Mouse (Mus musculus): ENCODE data around the gene Trp53bp2. TPM values are rescaled to one million over a fixed set of nuclear protein-coding genes. Genes with fewer than 3 reads are reported as not detected.

The Trp53bp2 gene
- polyA plus RNA-seq, 1 experiment from 2014 or later = 27.2 TPM

GRCm38 (mm10) chr1:182425176-182425575 is 16.2 kb downstream of the Trp53bp2 start:
- Histone ChIP-seq H3K9ac (replicated peaks; ENCODE audit: low read depth, low read length) (no peak overlapping the region), H3K4me2 (ENCODE audit: low read length) (no peak overlapping the region), H3K4me1 (replicated peaks; ENCODE audit: control insufficient read depth, insufficient read depth, low read length) (peaks cover 8% of the 10 kb centered on the region), H3K27me3 (replicated peaks; ENCODE audit: control insufficient read depth, insufficient read depth, low read length) (no peaks in the 10 kb centered on the region), H3K36me3 (ENCODE audit: control insufficient read depth, insufficient read depth) (no peaks in the 10 kb centered on the region), H3K9me3 (ENCODE audit: control insufficient read depth, low read length) (no peaks in the 10 kb centered on the region), H3K27ac (ENCODE audit: low read length) (peak overlapping the region; percentile 45), H3K4me3 (replicated peaks; ENCODE audit: low read length) (no peak overlapping the region)
- ATAC-seq = no peak
- 60% methylated on average over 3 of the region's 3 CpGs for WGBS

GRCm38 (mm10) chr1:182426444-182426843 is 17.5 kb downstream of the Trp53bp2 start:
- Histone ChIP-seq H3K9me3 (ENCODE audit: control insufficient read depth, low read length) (no peaks in the 10 kb centered on the region), H3K27me3 (replicated peaks; ENCODE audit: control insufficient read depth, insufficient read depth, low read length) (no peaks in the 10 kb centered on the region), H3K4me2 (ENCODE audit: low read length) (no peak overlapping the region), H3K27ac (ENCODE audit: low read length) (no peak overlapping the region), H3K9ac (replicated peaks; ENCODE audit: low read depth, low read length) (no peak overlapping the region), H3K36me3 (ENCODE audit: control insufficient read depth, insufficient read depth) (no peaks in the 10 kb centered on the region), H3K4me3 (replicated peaks; ENCODE audit: low read length) (no peak overlapping the region), H3K4me1 (replicated peaks; ENCODE audit: control insufficient read depth, insufficient read depth, low read length) (peaks cover 8% of the 10 kb centered on the region)
- WGBS = 26% methylated on average over 2 of the region's 2 CpGs
- no peak for ATAC-seq

GRCm38 (mm10) chr1:182427426-182427825 is 18.5 kb downstream of the Trp53bp2 start:
- no peak for ATAC-seq
- WGBS = 64% methylated on average over 1 of the region's 1 CpGs

GRCm38 (mm10) chr1:182429826-182430225 is 20.9 kb downstream of the Trp53bp2 start:
- WGBS = 82% methylated on average over 3 of the region's 3 CpGs
- Histone ChIP-seq H3K36me3 (ENCODE audit: control insufficient read depth, insufficient read depth) (peaks cover 12% of the 10 kb centered on the region), H3K4me1 (replicated peaks; ENCODE audit: control insufficient read depth, insufficient read depth, low read length) (peaks cover 8% of the 10 kb centered on the region), H3K9ac (replicated peaks; ENCODE audit: low read depth, low read length) (no peak overlapping the region), H3K4me3 (replicated peaks; ENCODE audit: low read length) (no peak overlapping the region), H3K27me3 (replicated peaks; ENCODE audit: control insufficient read depth, insufficient read depth, low read length) (no peaks in the 10 kb centered on the region), H3K27ac (ENCODE audit: low read length) (no peak overlapping the region), H3K9me3 (ENCODE audit: control insufficient read depth, low read length) (no peaks in the 10 kb centered on the region), H3K4me2 (ENCODE audit: low read length) (no peak overlapping the region)
- ATAC-seq = no peak

More at GRCm38 (mm10) chr1:182427426-182427825, 18.5 kb downstream of the Trp53bp2 start:
- no peak overlapping the region for H3K27ac ChIP-seq (ENCODE audit: low read length)
- no peak overlapping the region for H3K9ac ChIP-seq (replicated peaks; ENCODE audit: low read depth, low read length)
- no peak overlapping the region for H3K4me2 ChIP-seq (ENCODE audit: low read length)
- peaks cover 8% of the 10 kb centered on the region for H3K4me1 ChIP-seq (replicated peaks; ENCODE audit: control insufficient read depth, insufficient read depth, low read length)
- peaks cover 4% of the 10 kb centered on the region; the same call in 1 of the 2 replicates for H3K36me3 ChIP-seq (ENCODE audit: control insufficient read depth, insufficient read depth)
- no peaks in the 10 kb centered on the region for H3K27me3 ChIP-seq (replicated peaks; ENCODE audit: control insufficient read depth, insufficient read depth, low read length)
- H3K9me3 ChIP-seq (ENCODE audit: control insufficient read depth, low read length) = no peaks in the 10 kb centered on the region
- H3K4me3 ChIP-seq (replicated peaks; ENCODE audit: low read length) = no peak overlapping the region

- H3K4me3 ChIP-seq (replicated peaks; ENCODE audit: low read length) = no peak overlapping the region
- ATAC-seq = no peak
- H3K36me3 ChIP-seq (ENCODE audit: control insufficient read depth, insufficient read depth) = peaks cover 17% of the 10 kb centered on the region
- WGBS = 98% methylated on average over 2 of the region's 2 CpGs
- no peaks in the 10 kb centered on the region for H3K27me3 ChIP-seq (replicated peaks; ENCODE audit: control insufficient read depth, insufficient read depth, low read length)
- no peak overlapping the region for H3K27ac ChIP-seq (ENCODE audit: low read length)
- peaks cover 3% of the 10 kb centered on the region for H3K4me1 ChIP-seq (replicated peaks; ENCODE audit: control insufficient read depth, insufficient read depth, low read length)
- H3K9me3 ChIP-seq (ENCODE audit: control insufficient read depth, low read length) = no peaks in the 10 kb centered on the region
- no peak overlapping the region for H3K4me2 ChIP-seq (ENCODE audit: low read length)
- H3K9ac ChIP-seq (replicated peaks; ENCODE audit: low read depth, low read length) = no peak overlapping the region
Observed at GRCm38 (mm10) chr1:182430676-182431075, 21.7 kb downstream of the Trp53bp2 start.

- Histone ChIP-seq H3K27ac (ENCODE audit: low read length) (no peak overlapping the region), H3K36me3 (ENCODE audit: control insufficient read depth, insufficient read depth) (peaks cover 21% of the 10 kb centered on the region), H3K4me1 (replicated peaks; ENCODE audit: control insufficient read depth, insufficient read depth, low read length) (no peaks in the 10 kb centered on the region; the same call in 1 of the 2 replicates), H3K27me3 (replicated peaks; ENCODE audit: control insufficient read depth, insufficient read depth, low read length) (no peaks in the 10 kb centered on the region), H3K4me3 (replicated peaks; ENCODE audit: low read length) (no peak overlapping the region), H3K9ac (replicated peaks; ENCODE audit: low read depth, low read length) (no peak overlapping the region), H3K9me3 (ENCODE audit: control insufficient read depth, low read length) (no peaks in the 10 kb centered on the region), H3K4me2 (ENCODE audit: low read length) (no peak overlapping the region)
- WGBS = 100% methylated on average over 3 of the region's 3 CpGs
- ATAC-seq = no peak
Observed at GRCm38 (mm10) chr1:182432059-182432458, 23.1 kb downstream of the Trp53bp2 start.

- Histone ChIP-seq H3K4me2 (ENCODE audit: low read length) (no peak overlapping the region), H3K4me1 (replicated peaks; ENCODE audit: control insufficient read depth, insufficient read depth, low read length) (no peaks in the 10 kb centered on the region), H3K36me3 (ENCODE audit: control insufficient read depth, insufficient read depth) (peaks cover 30% of the 10 kb centered on the region), H3K9ac (replicated peaks; ENCODE audit: low read depth, low read length) (no peak overlapping the region), H3K27ac (ENCODE audit: low read length) (no peak overlapping the region), H3K27me3 (replicated peaks; ENCODE audit: control insufficient read depth, insufficient read depth, low read length) (no peaks in the 10 kb centered on the region), H3K9me3 (ENCODE audit: control insufficient read depth, low read length) (no peaks in the 10 kb centered on the region), H3K4me3 (replicated peaks; ENCODE audit: low read length) (no peak overlapping the region)
- 69% methylated on average over 5 of the region's 5 CpGs for WGBS
- no peak for ATAC-seq
Observed at GRCm38 (mm10) chr1:182436746-182437145, 27.8 kb downstream of the Trp53bp2 start.

GRCm38 (mm10) chr1:182439546-182440222 is 30.7 kb downstream of the Trp53bp2 start:
- ATAC-seq = no peak
- Histone ChIP-seq H3K4me1 (replicated peaks; ENCODE audit: control insufficient read depth, insufficient read depth, low read length) (no peaks in the 10 kb centered on the region), H3K9ac (replicated peaks; ENCODE audit: low read depth, low read length) (no peak overlapping the region), H3K9me3 (ENCODE audit: control insufficient read depth, low read length) (no peaks in the 10 kb centered on the region), H3K4me3 (replicated peaks; ENCODE audit: low read length) (no peak overlapping the region), H3K4me2 (ENCODE audit: low read length) (no peak overlapping the region), H3K27ac (ENCODE audit: low read length) (no peak overlapping the region), H3K36me3 (ENCODE audit: control insufficient read depth, insufficient read depth) (peaks cover 32% of the 10 kb centered on the region), H3K27me3 (replicated peaks; ENCODE audit: control insufficient read depth, insufficient read depth, low read length) (no peaks in the 10 kb centered on the region)
- WGBS = 73% methylated on average over 5 of the region's 5 CpGs

GRCm38 (mm10) chr1:182441791-182442473 is 33.0 kb downstream of the Trp53bp2 start:
- Histone ChIP-seq H3K9me3 (ENCODE audit: control insufficient read depth, low read length) (no peaks in the 10 kb centered on the region), H3K9ac (replicated peaks; ENCODE audit: low read depth, low read length) (no peak overlapping the region), H3K4me3 (replicated peaks; ENCODE audit: low read length) (no peak overlapping the region), H3K27ac (ENCODE audit: low read length) (no peak overlapping the region), H3K36me3 (ENCODE audit: control insufficient read depth, insufficient read depth) (peaks cover 31% of the 10 kb centered on the region), H3K4me1 (replicated peaks; ENCODE audit: control insufficient read depth, insufficient read depth, low read length) (no peaks in the 10 kb centered on the region), H3K27me3 (replicated peaks; ENCODE audit: control insufficient read depth, insufficient read depth, low read length) (no peaks in the 10 kb centered on the region), H3K4me2 (ENCODE audit: low read length) (no peak overlapping the region)
- 89% methylated on average over 18 of the region's 18 CpGs for WGBS
- no peak for ATAC-seq

All from forebrain, embryonic 16.5 days (tissue).